Mouse (Mus musculus) heart, adult 11 months (tissue): ENCODE measurements around the gene Pbx3.

ENCODE experiments used
- DNase-seq: peaks from one replicate; pipeline ENCODE4 v3.0.0; 2022

Pbx3 gene

GRCm38 (mm10) chr2:34217596-34217995 is 155.3 kb downstream of the Pbx3 start:
- no peak for DNase-seq

GRCm38 (mm10) chr2:34215496-34215895 is 157.4 kb downstream of the Pbx3 start:
- DNase-seq, result no peak

GRCm38 (mm10) chr2:34212418-34212817 is 160.5 kb downstream of the Pbx3 start:
- no peak for DNase-seq

GRCm38 (mm10) chr2:34204797-34205196 is 168.1 kb downstream of the Pbx3 start:
- no peak for DNase-seq

DNA sequence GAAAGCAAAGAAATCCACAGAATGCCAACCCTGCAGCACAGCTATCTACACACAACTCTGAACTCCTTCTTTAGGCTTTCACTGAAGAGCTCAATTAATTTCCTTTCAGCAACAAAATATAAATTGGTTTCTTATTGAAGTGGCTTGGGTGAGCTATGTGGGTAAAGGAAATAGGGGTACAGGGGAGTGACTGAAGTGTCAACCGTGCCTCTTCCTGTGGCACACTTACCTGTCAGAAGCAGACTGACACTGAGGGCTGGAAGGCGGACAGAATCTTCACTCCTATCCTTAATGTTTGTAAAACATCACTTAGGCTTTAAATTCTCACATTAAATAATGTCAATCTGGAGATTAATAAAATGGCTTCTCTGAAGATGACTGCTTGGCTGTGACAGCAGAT is 168.6 kb downstream of the Pbx3 start:
- DNase-seq, result no peak

GRCm38 (mm10) chr2:34193870-34194820 is 178.8 kb downstream of the Pbx3 start:
- peak; percentile 69 for DNase-seq

- no peak for DNase-seq
These were observed 179.7 kb downstream of the Pbx3 start for GRCm38 (mm10) chr2:34193276-34193675.

DNA sequence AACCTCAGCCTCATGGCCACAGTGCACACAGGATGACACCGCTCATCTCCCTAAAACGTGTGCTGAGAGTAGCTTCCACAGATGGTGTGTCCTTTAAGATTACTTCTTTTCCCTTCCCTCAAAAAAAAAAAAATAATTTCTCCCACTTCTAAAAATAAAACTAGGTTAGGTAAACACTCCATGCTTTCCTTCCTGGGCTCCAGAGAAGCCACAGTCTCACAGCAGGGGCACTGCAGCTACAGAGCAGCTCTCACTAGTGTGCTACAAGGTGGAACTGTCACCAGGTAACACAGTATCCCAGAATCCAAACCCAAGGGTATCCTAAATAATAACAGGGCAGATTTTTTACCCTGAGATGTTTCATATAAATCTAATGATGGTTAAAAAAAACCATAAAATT is 185.6 kb downstream of the Pbx3 start:
- DNase-seq, result peak; percentile 31

DNA sequence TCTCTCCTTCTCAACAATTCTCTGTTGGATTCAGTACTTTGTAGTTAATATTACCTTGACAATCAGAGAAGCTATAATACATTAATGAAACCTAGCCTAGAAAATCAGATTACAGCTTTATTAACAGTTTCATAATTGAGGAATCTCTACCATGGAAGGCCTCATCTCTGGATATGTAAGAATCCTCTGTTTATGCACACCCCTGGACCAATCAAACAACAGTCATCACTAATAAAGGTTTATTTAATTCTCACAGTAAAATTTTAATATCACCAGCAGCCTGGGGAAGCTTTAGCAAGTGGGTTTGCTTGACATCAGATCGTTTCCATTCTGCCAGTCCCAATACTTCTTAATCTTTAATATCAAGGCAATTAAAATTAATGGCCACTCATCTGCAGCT is 191.3 kb downstream of the Pbx3 start:
- DNase-seq, result peak; percentile 10

GRCm38 (mm10) chr2:34179299-34179698 is 193.6 kb downstream of the Pbx3 start:
- peak; percentile 50 for DNase-seq

DNA sequence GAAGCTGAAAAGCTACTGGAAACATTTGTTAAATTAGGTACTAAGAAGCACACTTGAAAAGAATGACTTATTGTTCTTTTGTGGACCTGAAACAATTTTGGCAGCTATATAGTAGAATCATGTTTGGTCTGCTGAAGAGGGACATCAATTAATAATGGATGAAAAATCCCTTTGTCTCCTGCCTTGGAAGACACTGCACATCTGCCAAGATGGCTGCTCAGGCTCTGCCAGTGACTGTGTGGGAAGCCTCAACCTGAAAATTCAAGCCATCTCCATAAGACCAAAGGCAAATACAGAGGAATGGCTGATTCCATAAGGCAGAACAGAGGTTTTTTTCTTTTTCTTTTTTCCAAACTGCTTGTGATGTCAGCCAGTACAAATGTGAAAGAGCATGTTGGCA is 194.3 kb downstream of the Pbx3 start:
- DNase-seq, result peak; percentile 48

DNA sequence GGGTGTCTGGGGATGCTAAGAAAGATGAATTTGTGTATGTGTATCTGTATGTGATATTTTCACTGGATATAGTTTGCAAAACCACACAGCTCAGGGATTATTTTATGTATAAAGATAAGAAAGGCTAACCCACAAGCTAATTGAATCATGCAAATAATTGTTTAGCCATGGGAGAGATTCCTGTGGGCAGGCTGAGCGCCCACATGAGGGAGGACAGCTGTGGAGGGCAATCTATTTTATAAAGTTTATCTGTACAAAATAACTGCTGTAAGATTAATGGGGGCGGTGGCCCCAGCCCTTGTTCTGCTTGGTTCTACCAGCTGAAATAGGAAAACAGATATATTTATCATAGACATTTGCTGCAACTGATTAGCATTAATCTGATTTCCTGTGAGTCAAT is 202.5 kb downstream of the Pbx3 start:
- DNase-seq, result peak; percentile 27

- peak; percentile 53 for DNase-seq
These were observed 203.3 kb downstream of the Pbx3 start for GRCm38 (mm10) chr2:34169626-34170025.

DNA sequence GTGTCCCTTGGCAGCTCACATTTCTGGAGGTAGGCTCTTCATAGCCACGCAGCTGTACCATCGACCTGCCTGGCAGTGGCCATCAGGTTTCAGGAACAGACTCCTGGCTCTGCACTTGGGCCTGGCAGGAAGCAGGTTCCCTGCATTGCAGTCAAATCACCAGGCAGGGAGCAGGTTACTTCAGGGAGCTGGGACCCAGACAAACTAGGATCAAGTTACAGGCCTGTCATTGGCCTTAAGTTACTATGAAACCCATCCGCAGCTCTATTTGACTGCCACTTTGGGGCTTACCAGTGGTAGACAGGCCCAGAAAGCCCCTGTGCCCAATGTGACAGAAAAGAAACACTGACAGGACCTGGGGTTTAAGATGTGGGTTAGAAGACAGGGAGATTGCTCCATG is 204.8 kb downstream of the Pbx3 start:
- DNase-seq, result peak; percentile 61

DNA sequence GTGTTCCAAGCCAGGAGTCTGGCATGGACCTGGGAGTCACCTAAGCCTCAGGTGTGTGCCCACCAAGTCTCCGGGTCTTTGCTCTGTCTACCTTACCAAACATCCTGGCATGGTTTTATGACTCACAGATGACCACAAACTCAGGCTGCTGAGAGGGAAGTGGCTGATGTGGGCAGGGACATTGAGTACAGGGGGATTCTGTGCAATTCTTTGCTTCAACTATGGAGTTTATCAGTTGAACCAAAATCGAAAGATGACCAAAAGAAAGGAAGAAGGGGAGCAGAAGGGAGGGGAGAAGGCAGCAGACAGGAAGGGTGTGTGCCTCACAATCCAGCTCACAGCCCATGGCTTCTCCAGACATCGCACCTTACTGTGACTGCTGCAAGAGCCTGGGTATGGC is 210.5 kb downstream of the Pbx3 start:
- no peak for DNase-seq

DNA sequence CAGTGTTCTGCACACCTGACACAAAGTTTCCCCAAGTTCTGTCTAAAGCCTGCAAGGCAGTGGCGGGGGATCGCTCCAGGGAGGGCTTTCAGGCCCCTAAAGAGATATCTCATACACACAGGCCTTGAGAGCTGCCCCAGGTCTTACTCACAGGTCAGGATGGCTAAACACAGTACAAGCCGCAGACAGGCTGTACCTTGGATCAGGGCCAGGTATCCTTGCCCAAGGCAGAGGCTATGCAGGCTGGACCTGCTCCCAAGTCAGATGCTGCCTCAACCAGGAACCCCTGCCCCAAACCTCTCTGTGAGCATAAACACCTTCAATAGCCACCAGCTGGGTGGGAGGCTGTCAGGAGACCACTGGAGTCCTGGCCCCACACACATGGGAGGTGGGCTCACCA is 215.2 kb downstream of the Pbx3 start:
- no peak for DNase-seq

GRCm38 (mm10) chr2:34154833-34155232 is 218.1 kb downstream of the Pbx3 start:
- DNase-seq, result no peak

DNA sequence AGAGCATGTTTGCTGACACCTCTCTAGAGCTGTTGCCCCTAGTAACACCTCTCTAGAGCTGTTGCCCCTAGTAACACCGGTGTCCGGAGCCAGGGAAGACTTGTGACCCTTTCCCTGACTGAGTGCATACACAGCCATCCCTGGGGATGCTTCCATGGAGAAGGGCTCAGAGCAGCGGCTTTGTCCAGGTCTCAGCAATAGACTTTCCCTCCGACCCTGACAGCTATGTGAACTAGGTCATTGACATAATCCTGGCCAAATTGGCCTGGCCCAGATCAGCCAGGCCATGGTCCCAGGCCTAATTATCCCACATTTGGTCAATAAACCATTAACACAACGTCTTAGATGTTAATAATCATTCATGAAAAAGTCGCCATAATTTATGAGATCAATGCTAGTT is 219.6 kb downstream of the Pbx3 start:
- DNase-seq, result no peak

GRCm38 (mm10) chr2:34150560-34150959 is 222.4 kb downstream of the Pbx3 start:
- no peak for DNase-seq

- no peak for DNase-seq
These were observed 224.7 kb downstream of the Pbx3 start for GRCm38 (mm10) chr2:34148214-34148613.

DNA sequence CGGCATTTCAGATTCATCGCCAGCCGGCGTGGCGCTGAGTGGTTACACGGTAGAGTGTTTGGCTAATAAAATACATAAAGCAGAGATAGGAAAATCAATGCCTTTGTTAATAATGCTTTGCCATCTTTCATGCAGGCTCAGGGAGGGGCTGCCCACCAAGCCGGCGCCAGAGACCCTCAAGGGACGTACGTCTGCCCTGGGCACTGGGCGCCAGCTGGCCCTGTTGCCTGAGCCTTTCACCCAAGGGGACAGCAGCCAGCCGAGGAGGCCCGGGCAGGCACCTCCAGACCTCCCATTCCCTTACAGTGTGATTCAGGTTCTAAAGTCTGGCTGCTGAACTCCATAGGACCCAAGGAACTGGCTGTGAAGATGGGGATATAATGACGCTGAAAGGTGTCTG is 225.5 kb downstream of the Pbx3 start:
- no peak for DNase-seq

DNA sequence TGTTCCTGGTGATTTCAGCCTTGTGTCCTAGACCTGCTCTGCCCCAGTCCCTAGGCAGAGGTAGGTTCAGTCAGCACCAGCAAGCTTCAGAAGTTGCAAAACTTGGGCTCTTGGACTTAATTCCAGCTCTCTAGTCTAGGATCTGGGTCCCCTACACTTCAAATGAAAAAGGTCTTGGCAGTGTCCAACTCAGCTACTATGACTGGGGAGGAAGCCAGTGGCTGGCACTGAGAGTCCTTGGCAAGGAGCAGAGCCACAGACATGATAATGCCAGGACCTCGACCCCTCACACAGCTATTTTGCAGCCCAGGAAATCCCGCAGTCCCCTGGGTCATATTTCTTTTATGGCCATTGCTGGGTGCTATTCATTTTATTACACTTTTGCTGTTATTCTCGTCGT is 225.9 kb downstream of the Pbx3 start:
- DNase-seq, result no peak

DNA sequence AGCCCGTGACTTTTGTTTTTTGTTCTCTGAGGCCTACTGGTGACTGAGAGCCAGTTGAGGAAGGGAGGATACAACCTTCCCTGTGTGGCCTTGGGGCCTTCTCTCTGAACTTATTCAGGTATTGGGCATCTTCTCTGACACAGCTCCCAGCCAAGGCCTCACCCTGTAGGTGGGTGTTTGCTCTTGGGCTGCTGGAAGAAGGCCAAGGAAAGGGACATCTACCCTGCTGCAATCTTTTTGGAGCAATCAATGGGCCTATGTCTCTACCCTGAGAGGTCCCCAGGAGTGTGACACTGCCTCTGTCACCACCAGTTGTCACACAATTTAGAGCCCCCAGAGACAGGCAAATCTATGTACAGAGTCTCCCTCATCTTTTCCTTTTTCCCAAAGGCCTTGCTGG is 226.5 kb downstream of the Pbx3 start:
- no peak for DNase-seq

DNA sequence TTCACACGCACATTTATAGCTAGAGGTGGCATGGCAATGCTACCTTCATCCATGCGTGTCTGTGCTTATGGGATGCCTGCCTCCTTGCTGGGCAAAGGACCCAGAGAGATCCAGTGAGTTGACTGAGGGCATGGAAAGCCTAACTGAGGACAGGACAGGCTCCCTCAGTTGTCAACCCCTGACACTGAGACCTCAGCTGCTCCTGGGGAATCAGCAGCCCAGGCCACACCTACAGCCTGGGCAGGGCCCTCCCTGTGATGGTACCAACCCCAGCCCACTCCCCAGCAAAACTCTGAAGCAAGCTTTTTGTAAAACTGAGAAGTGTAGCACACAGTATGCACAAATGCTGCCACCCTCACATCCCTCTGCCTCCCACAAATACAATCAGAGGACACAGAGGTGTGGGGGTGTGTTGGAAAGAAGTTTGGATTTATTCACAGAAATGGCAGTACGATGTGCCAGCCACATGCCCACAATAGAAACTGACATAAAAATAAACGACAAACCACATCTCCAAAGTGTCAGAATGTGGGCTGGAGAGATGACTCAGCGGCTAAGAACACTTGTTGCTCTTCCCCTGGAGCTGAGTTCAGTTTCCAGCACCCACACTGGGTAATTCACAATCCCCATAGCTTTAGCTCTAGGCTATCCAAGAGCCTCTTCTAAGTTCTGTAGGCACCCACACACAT is 233.3 kb downstream of the Pbx3 start:
- no peak for DNase-seq
